Mouse (Mus musculus): ENCODE results near the gene Kmt5a.
A peak's percentile ranks its signal among the peaks of the same experiment; 100 is the strongest.

DNA sequence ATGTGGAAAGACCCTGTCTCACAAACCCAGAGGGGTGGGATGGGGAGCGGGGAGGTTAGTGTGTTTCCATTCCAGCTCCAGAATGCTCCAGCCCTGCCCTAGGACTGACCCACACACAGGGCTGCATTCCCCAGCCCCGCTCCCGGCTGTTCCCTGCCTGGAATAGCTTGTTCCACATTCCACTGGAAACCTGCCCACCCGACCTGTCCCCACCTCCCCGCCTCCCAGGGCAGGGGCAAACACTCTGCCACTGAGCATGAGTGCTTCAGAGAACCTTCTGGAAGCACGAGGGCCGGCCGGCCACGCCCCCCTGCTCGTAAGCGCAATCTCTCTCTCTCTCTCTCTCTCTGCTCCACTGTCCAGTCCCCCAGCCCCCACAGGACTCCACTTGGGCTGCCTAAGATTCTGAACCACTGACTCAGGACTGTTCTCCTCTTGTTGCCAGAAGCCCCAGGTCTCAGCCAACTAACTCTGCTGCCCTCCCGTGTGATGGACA, 70.1 kb downstream of the Kmt5a start:
- TF ChIP-seq CTCF (IDR thresholded peaks at IDR 0.05) (no peak), EP300 (IDR thresholded peaks at IDR 0.05) (peak; percentile 82)

Measured in lung, postnatal 0 days (tissue).